Mouse (Mus musculus): ENCODE measurements around the gene Rrm2. TPM values are rescaled to one million over a fixed set of nuclear protein-coding genes. Genes with fewer than 3 reads are reported as not detected.

The Rrm2 gene
- total and polyA plus RNA-seq, 2 experiments from 2014 or later, result 19.2 to 50.3 TPM

GRCm38 (mm10) chr12:24705502-24706263, 2.4 kb upstream of the Rrm2 start:
- ATAC-seq (no peak), DNase-seq (no peak)
- Histone ChIP-seq H3K4me2 (ENCODE audit: low read depth) (no peak overlapping the region), H3K4me3 (ENCODE audit: low read depth, low read length) (no peak overlapping the region), H3K9me3 (ENCODE audit: low read length) (no peaks in the 10 kb centered on the region), H3K27me3 (ENCODE audit: insufficient read depth, low read length) (no peaks in the 10 kb centered on the region; the same call in 1 of the 2 replicates), H3K9ac (no peak overlapping the region), H3K27ac (ENCODE audit: low read depth, low read length) (no peak overlapping the region), H3K4me1 (ENCODE audit: insufficient read depth) (peaks cover 11% of the 10 kb centered on the region; the same call in 1 of the 2 replicates), H3K36me3 (ENCODE audit: insufficient read depth) (no peaks in the 10 kb centered on the region)
- TF ChIP-seq CTCF (IDR thresholded peaks at IDR 0.05; ENCODE audit: low read depth), result no peak
- WGBS, result 85% methylated on average over 15 of the region's 15 CpGs

GRCm38 (mm10) chr12:24706764-24707479, 1.1 kb upstream of the Rrm2 start:
- peak overlapping the region; percentile 83; the same call in 1 of the 2 replicates for H3K4me3 ChIP-seq (ENCODE audit: low read depth, low read length)
- H3K9ac ChIP-seq, result no peak overlapping the region
- H3K27me3 ChIP-seq (ENCODE audit: insufficient read depth, low read length), result no peaks in the 10 kb centered on the region; the same call in 1 of the 2 replicates
- no peak overlapping the region for H3K27ac ChIP-seq (ENCODE audit: low read depth, low read length)
- no peak overlapping the region; the same call in 1 of the 2 replicates for H3K4me2 ChIP-seq (ENCODE audit: low read depth)
- no peaks in the 10 kb centered on the region for H3K9me3 ChIP-seq (ENCODE audit: low read length)
- peaks cover 11% of the 10 kb centered on the region; the same call in 1 of the 2 replicates for H3K4me1 ChIP-seq (ENCODE audit: insufficient read depth)
- DNase-seq, result no peak
- TF ChIP-seq CTCF (IDR thresholded peaks at IDR 0.05; ENCODE audit: low read depth), result no peak
- ATAC-seq, result no peak
- H3K36me3 ChIP-seq (ENCODE audit: insufficient read depth), result no peaks in the 10 kb centered on the region; the same call in 1 of the 2 replicates
- WGBS, result 1% methylated on average over 27 of the region's 27 CpGs

- WGBS, result under 1% methylated on average over 9 of the region's 9 CpGs
- no peak for ATAC-seq
These were observed 600 bp upstream of the Rrm2 start for GRCm38 (mm10) chr12:24707480-24707802.

GRCm38 (mm10) chr12:24708824-24709218, 780 bp downstream of the Rrm2 start:
- peak overlapping the region; percentile 83 for H3K4me3 ChIP-seq (ENCODE audit: low read depth, low read length)
- WGBS, result under 1% methylated on average over 17 of the region's 17 CpGs
- H3K9ac ChIP-seq, result peak overlapping the region; percentile 73
- no peak for ATAC-seq
- DNase-seq, result no peak
- no peak overlapping the region for H3K27ac ChIP-seq (ENCODE audit: low read depth, low read length)
- peak overlapping the region; percentile 73 for H3K4me2 ChIP-seq (ENCODE audit: low read depth)
- no peaks in the 10 kb centered on the region; the same call in 1 of the 2 replicates for H3K36me3 ChIP-seq (ENCODE audit: insufficient read depth)
- no peaks in the 10 kb centered on the region for H3K9me3 ChIP-seq (ENCODE audit: low read length)
- H3K4me1 ChIP-seq (ENCODE audit: insufficient read depth), result peaks cover 11% of the 10 kb centered on the region; the same call in 1 of the 2 replicates
- TF ChIP-seq CTCF (IDR thresholded peaks at IDR 0.05; ENCODE audit: low read depth), result no peak
- H3K27me3 ChIP-seq (ENCODE audit: insufficient read depth, low read length), result no peaks in the 10 kb centered on the region; the same call in 1 of the 2 replicates

More at GRCm38 (mm10) chr12:24707480-24707802, 600 bp upstream of the Rrm2 start:
- TF ChIP-seq CTCF (IDR thresholded peaks at IDR 0.05; ENCODE audit: low read depth), result no peak
- peaks cover 11% of the 10 kb centered on the region; the same call in 1 of the 2 replicates for H3K4me1 ChIP-seq (ENCODE audit: insufficient read depth)
- peak overlapping the region; percentile 73 for H3K4me2 ChIP-seq (ENCODE audit: low read depth)
- no peaks in the 10 kb centered on the region for H3K9me3 ChIP-seq (ENCODE audit: low read length)
- H3K36me3 ChIP-seq (ENCODE audit: insufficient read depth), result no peaks in the 10 kb centered on the region; the same call in 1 of the 2 replicates
- peak overlapping the region; percentile 83 for H3K4me3 ChIP-seq (ENCODE audit: low read depth, low read length)
- H3K27ac ChIP-seq (ENCODE audit: low read depth, low read length), result no peak overlapping the region
- 0 out of 2 replicates have a peak overlapping the region, but pooled peaks have one; percentile 73 for H3K9ac ChIP-seq
- no peaks in the 10 kb centered on the region; the same call in 1 of the 2 replicates for H3K27me3 ChIP-seq (ENCODE audit: insufficient read depth, low read length)
- no peak for DNase-seq

- H3K9me3 ChIP-seq (ENCODE audit: low read length), result no peaks in the 10 kb centered on the region
- no peak overlapping the region for H3K27ac ChIP-seq (ENCODE audit: low read depth, low read length)
- ATAC-seq (no peak), DNase-seq (no peak)
- no peak for TF ChIP-seq CTCF (IDR thresholded peaks at IDR 0.05; ENCODE audit: low read depth)
- H3K27me3 ChIP-seq (ENCODE audit: insufficient read depth, low read length), result no peaks in the 10 kb centered on the region; the same call in 1 of the 2 replicates
- no peaks in the 10 kb centered on the region; the same call in 1 of the 2 replicates for H3K36me3 ChIP-seq (ENCODE audit: insufficient read depth)
- 19% methylated on average over 6 of the region's 6 CpGs for WGBS
- H3K4me3 ChIP-seq (ENCODE audit: low read depth, low read length), result peak overlapping the region; percentile 83
- peaks cover 11% of the 10 kb centered on the region; the same call in 1 of the 2 replicates for H3K4me1 ChIP-seq (ENCODE audit: insufficient read depth)
- H3K4me2 ChIP-seq (ENCODE audit: low read depth), result peak overlapping the region; percentile 73
- peak overlapping the region; percentile 73; the same call in 1 of the 2 replicates for H3K9ac ChIP-seq
These were observed 1.4 kb downstream of the Rrm2 start for GRCm38 (mm10) chr12:24709409-24709808.

- ATAC-seq (peak; percentile 34), DNase-seq (peak; percentile 85)
- Histone ChIP-seq H3K4me2 (ENCODE audit: low read depth) (peak overlapping the region; percentile 73), H3K36me3 (ENCODE audit: insufficient read depth) (no peaks in the 10 kb centered on the region; the same call in 1 of the 2 replicates), H3K9ac (no peak overlapping the region), H3K4me3 (ENCODE audit: low read depth, low read length) (no peak overlapping the region), H3K27ac (ENCODE audit: low read depth, low read length) (no peak overlapping the region), H3K27me3 (ENCODE audit: insufficient read depth, low read length) (no peaks in the 10 kb centered on the region; the same call in 1 of the 2 replicates), H3K4me1 (ENCODE audit: insufficient read depth) (peaks cover 11% of the 10 kb centered on the region; the same call in 1 of the 2 replicates), H3K9me3 (ENCODE audit: low read length) (no peaks in the 10 kb centered on the region)
- peak; percentile 80 for TF ChIP-seq CTCF (IDR thresholded peaks at IDR 0.05; ENCODE audit: low read depth)
- WGBS, result 23% methylated on average over 5 of the region's 5 CpGs
These were observed 1.9 kb downstream of the Rrm2 start for GRCm38 (mm10) chr12:24709831-24710508.

Measured in forebrain, postnatal 0 days (tissue).